Mouse (Mus musculus): ENCODE data around the gene Lrmda. TPM values are rescaled to one million over a fixed set of nuclear protein-coding genes. Genes with fewer than 3 reads are reported as not detected.

Lrmda gene
- polyA plus RNA-seq, 1 experiment from 2014 or later: 0.55 TPM

DNA sequence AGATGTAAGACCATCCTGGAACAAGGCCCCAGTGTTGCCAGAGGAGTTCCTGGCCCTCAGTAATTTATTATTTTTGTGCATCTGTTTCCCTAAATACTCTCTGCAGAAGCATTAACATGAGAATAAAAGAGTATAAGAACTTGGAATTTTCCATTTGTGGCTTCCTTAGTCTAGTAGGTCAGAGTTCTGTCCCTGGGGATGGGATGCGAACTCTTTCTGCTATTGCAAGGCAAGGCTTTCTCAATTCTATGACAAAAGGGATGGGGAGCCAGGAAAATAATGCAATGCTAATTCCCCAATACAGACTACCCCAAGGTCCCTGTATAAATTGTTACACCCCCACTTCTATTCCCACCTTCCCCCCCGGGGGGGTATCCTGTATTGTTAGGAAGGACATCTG lies 829.6 kb downstream of the Lrmda start:
- Histone ChIP-seq H3K4me3 (no peak overlapping the region), H3K9me3 (no peaks in the 10 kb centered on the region), H3K4me1 (replicated peaks) (peaks cover 11% of the 10 kb centered on the region; the same call in 1 of the 2 replicates), H3K36me3 (no peaks in the 10 kb centered on the region), H3K27me3 (ENCODE audit: insufficient read depth, poor library complexity, severe bottlenecking) (no peaks in the 10 kb centered on the region), H3K27ac (no peak overlapping the region)
- 76% methylated on average over 2 of the region's 2 CpGs for WGBS
- no peak for DNase-seq (ENCODE audit: low spot score)

DNA sequence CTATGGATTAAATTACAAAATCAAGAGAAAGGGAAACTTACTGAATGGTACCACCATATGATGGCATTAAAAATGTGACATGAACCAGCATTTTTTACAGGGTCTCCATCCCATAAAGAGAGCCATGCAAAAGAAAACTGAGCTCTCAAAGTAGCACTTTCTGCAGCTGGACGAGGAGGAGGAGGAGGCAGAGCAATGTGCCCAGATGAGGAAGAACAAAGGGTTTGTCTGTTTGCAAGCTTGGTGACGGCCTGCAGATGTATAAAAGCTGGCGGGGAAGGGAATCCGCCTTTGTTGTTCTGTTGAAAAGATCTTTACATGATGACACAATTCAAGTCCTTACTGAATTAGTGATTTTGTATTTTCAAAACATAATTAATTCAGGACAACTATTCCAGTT lies 841.1 kb downstream of the Lrmda start:
- peak overlapping the region; percentile 25; the same call in 1 of the 2 replicates for H3K27ac ChIP-seq
- H3K4me1 ChIP-seq (replicated peaks): peaks cover 36% of the 10 kb centered on the region
- H3K4me3 ChIP-seq: no peak overlapping the region
- H3K36me3 ChIP-seq: no peaks in the 10 kb centered on the region
- H3K27me3 ChIP-seq (ENCODE audit: insufficient read depth, poor library complexity, severe bottlenecking): no peaks in the 10 kb centered on the region
- no peak for DNase-seq (ENCODE audit: low spot score)
- no peaks in the 10 kb centered on the region for H3K9me3 ChIP-seq
- 24% methylated on average over 4 of the region's 4 CpGs for WGBS

DNA sequence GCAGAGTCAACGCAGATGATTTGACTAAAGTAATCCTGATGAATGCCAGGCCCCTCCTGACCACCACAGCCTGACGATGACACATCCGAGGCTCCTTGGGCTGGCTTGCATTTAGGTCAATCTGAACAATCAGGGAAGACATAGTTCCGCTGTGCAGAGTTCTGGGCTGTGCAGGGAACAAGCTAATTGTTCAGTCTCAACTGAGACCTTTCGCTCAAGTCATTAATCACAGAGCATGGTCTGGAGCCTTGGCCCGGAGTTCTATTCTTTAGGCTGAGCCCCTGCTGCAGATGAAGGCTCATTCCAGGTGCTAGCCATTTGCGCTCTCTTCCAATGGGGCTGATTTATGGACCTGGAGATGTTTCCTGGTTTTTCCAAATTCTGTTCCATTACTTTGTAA lies 844.6 kb downstream of the Lrmda start:
- Histone ChIP-seq H3K36me3 (no peaks in the 10 kb centered on the region), H3K4me1 (replicated peaks) (peaks cover 28% of the 10 kb centered on the region), H3K27ac (no peak overlapping the region), H3K4me3 (no peak overlapping the region), H3K9me3 (no peaks in the 10 kb centered on the region), H3K27me3 (ENCODE audit: insufficient read depth, poor library complexity, severe bottlenecking) (no peaks in the 10 kb centered on the region)
- no peak for DNase-seq (ENCODE audit: low spot score)
- 74% methylated on average over 7 of the region's 7 CpGs for WGBS

DNA sequence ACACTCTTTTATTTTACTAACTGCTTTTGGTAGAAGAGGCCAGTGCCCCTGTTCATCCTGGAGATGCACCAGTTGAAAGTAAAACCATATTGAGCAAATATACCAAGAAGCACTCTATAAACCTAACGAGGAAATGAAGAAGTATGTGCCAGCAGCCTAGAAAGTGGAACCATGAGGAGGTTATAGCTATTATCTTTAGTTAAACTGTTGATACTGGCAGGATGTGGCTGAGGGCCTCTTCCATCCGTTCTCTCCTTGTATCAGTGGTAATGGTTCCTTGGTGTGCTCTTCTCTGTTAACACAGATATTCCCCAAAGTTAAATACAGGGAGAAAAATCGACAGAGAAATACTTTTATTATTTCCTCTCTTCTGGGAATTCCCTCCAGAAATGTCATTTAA lies 855.1 kb downstream of the Lrmda start:
- H3K27me3 ChIP-seq (ENCODE audit: insufficient read depth, poor library complexity, severe bottlenecking): no peaks in the 10 kb centered on the region
- H3K4me1 ChIP-seq (replicated peaks): no peaks in the 10 kb centered on the region
- H3K9me3 ChIP-seq: no peaks in the 10 kb centered on the region
- WGBS: 85% methylated on average over 3 of the region's 3 CpGs
- H3K27ac ChIP-seq: no peak overlapping the region
- H3K36me3 ChIP-seq: no peaks in the 10 kb centered on the region
- H3K4me3 ChIP-seq: no peak overlapping the region
- DNase-seq (ENCODE audit: low spot score): no peak

DNA sequence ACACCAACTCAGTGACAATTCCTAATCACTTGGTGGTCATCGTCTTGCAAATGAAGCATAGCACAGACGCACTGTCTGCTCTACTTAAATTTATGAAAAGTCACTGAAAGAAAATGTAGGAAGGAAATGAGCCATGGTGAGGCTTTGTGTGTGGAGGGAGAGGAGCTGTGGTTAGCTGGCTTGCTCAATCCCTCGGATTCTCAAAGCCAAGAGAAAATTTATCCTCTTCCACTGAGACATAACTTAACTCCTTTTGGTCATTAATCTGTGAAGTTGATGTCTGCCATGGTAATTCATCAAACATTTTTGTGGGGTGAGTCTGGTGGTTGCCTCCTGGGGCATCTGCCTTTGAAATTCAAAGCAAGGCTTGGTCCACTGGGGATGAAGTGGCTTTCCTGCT lies 867.7 kb downstream of the Lrmda start:
- no peaks in the 10 kb centered on the region for H3K36me3 ChIP-seq
- H3K27ac ChIP-seq: no peak overlapping the region
- no peak for DNase-seq (ENCODE audit: low spot score)
- H3K4me1 ChIP-seq (replicated peaks): no peaks in the 10 kb centered on the region
- no peaks in the 10 kb centered on the region for H3K9me3 ChIP-seq
- no peak overlapping the region for H3K4me3 ChIP-seq
- WGBS: 82% methylated on average over 3 of the region's 3 CpGs
- H3K27me3 ChIP-seq (ENCODE audit: insufficient read depth, poor library complexity, severe bottlenecking): no peaks in the 10 kb centered on the region

DNA sequence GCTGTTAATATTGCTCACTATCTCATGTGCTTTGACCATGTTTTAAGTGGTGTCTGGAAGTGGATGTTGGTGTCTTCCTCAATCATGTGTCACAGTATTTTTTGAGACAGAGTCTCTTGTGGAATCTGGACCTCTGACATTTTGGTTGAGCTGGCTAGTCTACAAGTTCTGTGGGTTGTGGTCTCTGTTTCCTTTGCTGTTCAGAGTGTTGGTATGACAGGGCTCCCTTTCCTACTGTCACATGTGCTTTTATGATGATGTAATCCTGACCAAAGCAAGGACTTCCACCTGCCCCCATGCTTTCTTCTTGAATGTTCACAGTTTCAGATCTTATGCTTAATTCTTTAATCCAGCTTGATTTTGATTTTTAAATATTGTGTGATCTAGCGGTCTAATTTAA lies 879.8 kb downstream of the Lrmda start:
- 98% methylated on average over 1 of the region's 1 CpGs for WGBS
- Histone ChIP-seq H3K4me1 (replicated peaks) (no peaks in the 10 kb centered on the region), H3K4me3 (no peak overlapping the region), H3K36me3 (no peaks in the 10 kb centered on the region), H3K27me3 (ENCODE audit: insufficient read depth, poor library complexity, severe bottlenecking) (no peaks in the 10 kb centered on the region), H3K9me3 (no peaks in the 10 kb centered on the region), H3K27ac (no peak overlapping the region)
- DNase-seq (ENCODE audit: low spot score): no peak

DNA sequence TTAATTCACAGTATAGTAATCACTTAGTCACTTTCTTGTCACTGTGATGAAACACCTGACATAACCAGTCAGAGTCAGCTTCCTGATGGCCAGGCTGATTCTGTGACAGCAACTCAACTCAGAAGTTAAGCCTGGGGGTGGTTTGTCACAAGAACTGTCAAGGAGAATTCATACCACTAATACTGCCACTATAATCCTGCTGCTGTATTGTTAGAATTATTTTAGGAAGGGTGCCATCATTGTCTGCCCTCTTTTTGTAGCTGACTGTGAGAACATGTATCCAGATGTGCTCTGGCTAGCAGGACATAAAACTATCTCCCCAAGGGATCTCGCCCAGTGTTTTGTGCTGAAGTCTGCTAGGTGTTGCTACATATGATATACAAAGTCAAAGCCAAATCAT lies 882.6 kb downstream of the Lrmda start:
- Histone ChIP-seq H3K27me3 (ENCODE audit: insufficient read depth, poor library complexity, severe bottlenecking) (no peaks in the 10 kb centered on the region), H3K36me3 (no peaks in the 10 kb centered on the region), H3K9me3 (no peaks in the 10 kb centered on the region), H3K27ac (no peak overlapping the region), H3K4me1 (replicated peaks) (peaks cover 10% of the 10 kb centered on the region), H3K4me3 (no peak overlapping the region)
- DNase-seq (ENCODE audit: low spot score): no peak
- 90% methylated on average over 1 of the region's 1 CpGs for WGBS

DNA sequence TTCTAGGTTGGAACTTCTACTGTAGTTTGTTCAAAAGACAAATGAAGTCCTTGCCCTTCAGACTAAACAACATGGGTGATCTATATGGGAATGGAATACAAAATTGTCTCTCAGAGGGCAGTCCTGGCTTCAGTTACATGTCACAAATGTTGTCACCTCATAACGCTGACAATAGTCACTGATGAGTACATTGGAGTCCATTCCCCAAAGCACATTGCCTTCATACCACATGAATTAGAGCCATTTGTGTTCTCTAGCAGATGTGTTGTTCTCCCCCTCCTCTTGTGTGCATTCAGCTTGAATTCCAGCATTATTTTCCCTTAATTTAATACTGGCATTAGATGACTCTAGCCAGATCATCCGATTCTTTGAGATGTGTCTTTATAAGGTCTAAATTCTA lies 883.4 kb downstream of the Lrmda start:
- Histone ChIP-seq H3K27me3 (ENCODE audit: insufficient read depth, poor library complexity, severe bottlenecking) (no peaks in the 10 kb centered on the region), H3K4me1 (replicated peaks) (peaks cover 17% of the 10 kb centered on the region), H3K9me3 (no peaks in the 10 kb centered on the region), H3K27ac (no peak overlapping the region), H3K4me3 (no peak overlapping the region), H3K36me3 (no peaks in the 10 kb centered on the region)
- no peak for DNase-seq (ENCODE audit: low spot score)
- 96% methylated on average over 2 of the region's 2 CpGs for WGBS

DNA sequence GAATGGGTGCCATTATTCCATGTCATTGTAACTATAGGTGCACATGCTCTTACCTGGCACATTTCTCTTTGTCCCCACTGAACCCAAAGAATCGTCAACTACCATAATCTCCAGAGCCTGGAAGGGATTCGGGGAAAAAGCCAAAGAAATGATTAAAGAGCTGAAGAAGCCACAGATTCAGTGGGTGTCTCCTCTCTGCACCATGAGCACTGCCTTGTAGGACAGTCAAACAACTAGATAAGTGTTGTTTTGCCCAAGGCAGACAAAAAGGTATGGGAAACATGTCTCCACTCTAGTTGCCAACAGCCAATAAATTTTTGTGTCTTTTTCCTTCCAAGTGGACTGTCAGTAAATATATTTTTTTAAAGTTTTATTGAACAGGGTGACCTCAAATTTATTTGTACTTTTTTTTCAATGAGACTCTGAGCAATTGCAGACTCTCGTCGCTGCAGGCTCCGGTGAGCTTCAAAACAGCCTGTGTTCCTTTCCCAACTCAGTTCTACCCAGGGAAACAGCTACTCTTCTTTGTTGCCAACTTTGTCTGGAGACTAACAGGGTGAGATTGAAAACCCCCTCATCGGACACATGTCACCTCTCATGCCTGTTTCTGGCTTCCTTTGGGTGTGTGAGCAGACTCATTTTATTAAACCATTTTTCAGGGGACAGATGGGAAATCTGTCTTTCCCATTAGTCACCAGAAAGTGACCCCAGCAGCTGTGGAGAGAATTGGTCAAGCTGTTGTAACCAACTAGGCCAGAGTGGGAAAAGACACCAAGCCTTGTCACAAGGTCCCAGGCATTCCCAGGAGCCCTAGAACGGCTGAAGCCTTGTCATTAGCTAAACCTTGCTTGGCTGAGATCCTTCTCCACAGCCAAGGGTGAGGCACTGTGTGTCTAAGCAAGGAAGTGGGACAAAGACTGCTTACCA lies 886.5 kb downstream of the Lrmda start:
- Histone ChIP-seq H3K4me3 (no peak overlapping the region), H3K36me3 (no peaks in the 10 kb centered on the region), H3K27ac (no peak overlapping the region), H3K27me3 (ENCODE audit: insufficient read depth, poor library complexity, severe bottlenecking) (no peaks in the 10 kb centered on the region), H3K9me3 (no peaks in the 10 kb centered on the region), H3K4me1 (replicated peaks) (peaks cover 19% of the 10 kb centered on the region)
- DNase-seq (ENCODE audit: low spot score): no peak
- 85% methylated on average over 7 of the region's 7 CpGs for WGBS

DNA sequence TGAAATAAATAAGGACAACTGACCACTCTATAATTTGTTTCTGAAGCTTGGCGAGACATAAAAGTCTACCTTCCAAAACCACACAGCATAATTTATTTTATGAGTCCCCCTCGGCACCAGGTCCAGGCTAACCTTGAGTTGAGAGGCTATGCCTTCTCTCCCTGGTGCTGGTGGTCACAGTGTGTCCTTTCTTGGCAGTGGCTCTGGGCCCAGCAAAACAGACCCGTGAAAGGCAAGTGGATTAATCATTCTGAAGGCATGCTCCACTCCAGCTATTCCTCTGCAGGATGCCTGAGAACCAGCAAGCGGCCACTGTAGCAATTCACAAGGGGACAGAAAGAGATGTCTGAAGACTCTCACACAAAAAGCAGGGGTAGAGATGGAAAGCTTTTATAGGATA lies 887.2 kb downstream of the Lrmda start:
- 65% methylated on average over 4 of the region's 4 CpGs for WGBS
- H3K27me3 ChIP-seq (ENCODE audit: insufficient read depth, poor library complexity, severe bottlenecking): no peaks in the 10 kb centered on the region
- H3K27ac ChIP-seq: peak overlapping the region; percentile 1; the same call in 1 of the 2 replicates
- no peaks in the 10 kb centered on the region for H3K9me3 ChIP-seq
- H3K36me3 ChIP-seq: no peaks in the 10 kb centered on the region
- no peak overlapping the region for H3K4me3 ChIP-seq
- no peak for DNase-seq (ENCODE audit: low spot score)
- H3K4me1 ChIP-seq (replicated peaks): peaks cover 19% of the 10 kb centered on the region

DNA sequence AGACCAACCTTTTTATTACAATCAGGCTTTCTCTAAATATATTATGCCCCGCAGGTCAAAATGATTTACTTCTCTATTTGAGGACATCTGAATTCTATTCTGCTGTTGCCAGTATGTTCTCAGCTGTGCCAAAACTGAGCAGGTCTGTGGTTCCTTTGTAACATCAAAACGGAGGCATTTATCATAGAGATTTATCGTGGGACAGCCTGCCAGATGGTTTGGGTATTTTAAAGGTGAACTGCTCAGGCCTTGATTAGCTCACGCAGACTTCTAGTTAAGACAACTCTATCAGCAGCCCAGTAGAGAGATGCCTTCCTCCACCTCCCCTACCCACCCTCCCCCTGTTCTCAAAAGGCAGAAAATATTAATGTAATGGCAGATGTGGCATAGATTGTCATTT lies 887.7 kb downstream of the Lrmda start:
- 76% methylated on average over 4 of the region's 4 CpGs for WGBS
- H3K27ac ChIP-seq: no peak overlapping the region
- H3K4me3 ChIP-seq: no peak overlapping the region
- peaks cover 19% of the 10 kb centered on the region for H3K4me1 ChIP-seq (replicated peaks)
- DNase-seq (ENCODE audit: low spot score): no peak
- no peaks in the 10 kb centered on the region for H3K27me3 ChIP-seq (ENCODE audit: insufficient read depth, poor library complexity, severe bottlenecking)
- H3K9me3 ChIP-seq: no peaks in the 10 kb centered on the region
- no peaks in the 10 kb centered on the region for H3K36me3 ChIP-seq

DNA sequence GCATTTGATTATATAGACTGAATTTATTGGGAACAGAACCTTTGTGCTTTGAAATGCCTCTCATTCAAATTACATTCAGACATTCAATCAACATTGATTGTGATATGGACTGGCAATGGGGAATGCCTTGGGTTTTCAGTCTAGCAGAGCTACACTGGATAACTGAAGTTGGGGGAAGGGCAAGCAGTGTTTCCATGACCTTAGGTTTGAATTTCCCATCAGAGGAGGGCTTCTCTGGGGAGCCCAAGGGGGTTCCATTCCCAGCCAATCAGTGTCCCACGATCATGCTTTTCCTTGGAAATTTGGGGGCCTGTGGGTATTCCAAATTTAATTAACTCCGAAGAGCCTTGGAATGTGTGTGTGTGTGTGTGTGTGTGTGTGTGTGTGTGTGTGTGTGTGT lies 888.5 kb downstream of the Lrmda start:
- Histone ChIP-seq H3K9me3 (no peaks in the 10 kb centered on the region), H3K4me3 (no peak overlapping the region), H3K4me1 (replicated peaks) (peaks cover 19% of the 10 kb centered on the region), H3K36me3 (no peaks in the 10 kb centered on the region), H3K27ac (no peak overlapping the region), H3K27me3 (ENCODE audit: insufficient read depth, poor library complexity, severe bottlenecking) (no peaks in the 10 kb centered on the region)
- no peak for DNase-seq (ENCODE audit: low spot score)
- 75% methylated on average over 2 of the region's 2 CpGs for WGBS

DNA sequence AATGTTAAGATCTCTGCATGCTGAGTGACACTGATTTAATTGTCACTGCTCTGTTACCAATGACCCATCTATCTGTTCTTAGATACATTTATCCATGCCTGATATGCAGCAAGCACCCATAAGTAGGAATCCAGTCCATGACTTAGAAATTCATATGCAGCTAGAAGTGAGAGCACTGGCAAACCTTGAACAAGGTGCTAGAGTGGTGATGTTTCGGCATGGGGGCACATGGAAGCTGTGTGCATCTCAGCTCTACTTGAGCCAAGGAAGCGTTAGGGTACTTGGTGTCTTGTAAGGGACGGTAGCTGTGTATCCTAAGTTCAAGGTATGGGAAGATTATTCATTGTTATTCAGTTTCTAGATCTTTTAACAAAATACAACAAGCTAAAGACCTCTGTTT lies 896.0 kb downstream of the Lrmda start:
- WGBS: 92% methylated on average over 3 of the region's 3 CpGs
- no peak for DNase-seq (ENCODE audit: low spot score)
- H3K36me3 ChIP-seq: no peaks in the 10 kb centered on the region
- H3K4me1 ChIP-seq (replicated peaks): no peaks in the 10 kb centered on the region
- H3K4me3 ChIP-seq: no peak overlapping the region
- no peak overlapping the region for H3K27ac ChIP-seq
- H3K9me3 ChIP-seq: no peaks in the 10 kb centered on the region
- H3K27me3 ChIP-seq (ENCODE audit: insufficient read depth, poor library complexity, severe bottlenecking): no peaks in the 10 kb centered on the region

Measured in hindbrain, embryonic 10.5 days (tissue).